Mouse (Mus musculus) G1E (cell line): ENCODE results near the gene Bfsp2.

ENCODE experiments used
- CTCF ChIP-seq: IDR thresholded peaks from 2 replicates; pipeline ENCODE4 v1.5.1; 2012; ENCODE audit warnings: low read depth, low read length, inconsistent platforms, mixed read lengths
- GATA1 ChIP-seq: IDR thresholded peaks from 2 replicates; pipeline ENCODE4 v1.6.1; 2012; ENCODE audit warnings: borderline replicate concordance, low read length, inconsistent platforms, mixed read lengths
- GATA2 ChIP-seq: IDR thresholded peaks from 2 replicates; pipeline ENCODE4 v1.6.1; 2012; ENCODE audit warnings: low read depth, low read length, inconsistent platforms, borderline replicate concordance
- TAL1 ChIP-seq: conservative IDR thresholded peaks from 2 replicates; pipeline ENCODE4 v1.6.1; 2012; ENCODE audit warnings: low read depth, low read length, inconsistent platforms, mixed read lengths

DNA sequence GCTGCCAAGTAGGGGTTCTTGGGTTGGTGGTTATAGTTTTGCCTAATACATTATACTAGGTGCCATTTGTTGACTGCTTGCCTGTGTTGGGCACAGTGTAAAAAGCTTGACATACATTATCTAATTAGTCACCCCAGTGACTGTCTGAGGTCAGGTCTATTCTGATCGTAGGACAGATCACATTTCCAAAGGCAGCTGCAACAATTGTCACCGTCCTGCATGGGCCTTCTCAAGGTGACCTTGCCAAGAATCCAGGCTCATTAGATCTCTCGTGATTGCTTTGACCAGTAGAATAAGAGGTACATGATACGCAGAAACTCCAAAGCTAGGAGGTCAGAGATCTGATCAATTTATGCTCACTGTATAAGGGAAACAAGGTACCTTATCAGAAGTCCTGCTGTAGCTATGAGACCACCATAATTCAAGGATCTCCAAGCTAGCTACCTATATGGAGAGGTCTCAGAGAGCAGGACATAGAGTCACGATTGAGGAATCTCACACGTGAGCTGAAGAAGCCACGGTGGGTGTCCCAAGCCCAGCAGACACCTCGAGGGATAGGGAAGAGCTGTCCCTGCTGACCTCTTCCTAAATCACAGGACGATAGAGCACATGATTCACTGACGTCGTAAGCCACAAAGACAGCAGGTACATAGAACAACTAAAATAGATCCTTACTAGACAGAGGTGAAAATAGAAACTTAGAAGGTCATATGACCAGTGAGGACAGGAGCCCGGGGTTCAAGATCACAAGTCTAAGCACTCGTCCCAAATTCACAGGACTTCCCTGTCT is 49.6 kb downstream of the Bfsp2 start:
- no peak for TF ChIP-seq CTCF
- TF ChIP-seq GATA1, result no peak
- no peak for TF ChIP-seq GATA2
- no peak for TF ChIP-seq TAL1
